Mouse (Mus musculus): ENCODE measurements around the gene Trip4. TPM values are rescaled to one million over a fixed set of nuclear protein-coding genes. Genes with fewer than 3 reads are reported as not detected.

Trip4 gene
- polyA plus RNA-seq, 1 experiment from 2014 or later, result 35.5 TPM

Other genes starting within 250 kb of the Trip4 start
- 280 and 287 TPM in 2 replicates for gene Oaz2, start 240.8 kb downstream of the Trip4 start, polyA plus RNA-seq (2014; fragmentation: Nextera tagmentation; extraction: Ambion mirVana)
- gene Zfp609, start 81.2 kb downstream of the Trip4 start, polyA plus RNA-seq (2014; fragmentation: Nextera tagmentation; extraction: Ambion mirVana), result 8.0 and 8.8 TPM in 2 replicates
- gene Pclaf, start 18.6 kb downstream of the Trip4 start, polyA plus RNA-seq (2014; fragmentation: Nextera tagmentation; extraction: Ambion mirVana), result 18.1 and 18.3 TPM in 2 replicates
- 23.6 and 28.9 TPM in 2 replicates for gene Csnk1g1, start 130 bp upstream of the Trip4 start, polyA plus RNA-seq (2014; fragmentation: Nextera tagmentation; extraction: Ambion mirVana)
- gene Ppib, start 151.4 kb upstream of the Trip4 start, polyA plus RNA-seq (2014; fragmentation: Nextera tagmentation; extraction: Ambion mirVana), result 364 and 387 TPM in 2 replicates
- 9.0 TPM in 2 replicates for gene Snx22, start 160.9 kb upstream of the Trip4 start, polyA plus RNA-seq (2014; fragmentation: Nextera tagmentation; extraction: Ambion mirVana)
- 75.9 and 77.0 TPM in 2 replicates for gene Snx1, start 217.8 kb upstream of the Trip4 start, polyA plus RNA-seq (2014; fragmentation: Nextera tagmentation; extraction: Ambion mirVana)
- 65.8 and 72.2 TPM in 2 replicates for gene Ciao2a, start 217.8 kb upstream of the Trip4 start, polyA plus RNA-seq (2014; fragmentation: Nextera tagmentation; extraction: Ambion mirVana)
- 0.59 and 0.80 TPM in 2 replicates for gene Dapk2, start 249.4 kb upstream of the Trip4 start, polyA plus RNA-seq (2014; fragmentation: Nextera tagmentation; extraction: Ambion mirVana)